Mouse (Mus musculus): Measurements from ENCODE around the gene Armt1.

Gene Armt1

GRCm38 (mm10) chr10:4435416-4435815 is 3.1 kb downstream of the Armt1 start:
- no peak for DNase-seq

GRCm38 (mm10) chr10:4456409-4456808 is 24.1 kb downstream of the Armt1 start:
- DNase-seq = no peak

GRCm38 (mm10) chr10:4460201-4460600 is 27.9 kb downstream of the Armt1 start:
- DNase-seq = no peak

- no peak for DNase-seq
Measured at GRCm38 (mm10) chr10:4465799-4466198, 33.5 kb downstream of the Armt1 start.

- DNase-seq = no peak
Measured at GRCm38 (mm10) chr10:4469406-4469805, 37.1 kb downstream of the Armt1 start.

- DNase-seq = no peak
Measured at GRCm38 (mm10) chr10:4473591-4473993, 41.3 kb downstream of the Armt1 start.

GRCm38 (mm10) chr10:4475431-4475830 is 43.2 kb downstream of the Armt1 start:
- DNase-seq = no peak

GRCm38 (mm10) chr10:4476604-4477003 is 44.3 kb downstream of the Armt1 start:
- DNase-seq = no peak

GRCm38 (mm10) chr10:4480929-4481328 is 48.7 kb downstream of the Armt1 start:
- DNase-seq = no peak

GRCm38 (mm10) chr10:4481695-4482094 is 49.4 kb downstream of the Armt1 start:
- no peak for DNase-seq

GRCm38 (mm10) chr10:4482355-4482754 is 50.1 kb downstream of the Armt1 start, which contains the start of gene Ccdc170:
Ccdc170 (plus strand) TSS chr10:4482502.
- DNase-seq = no peak

GRCm38 (mm10) chr10:4483848-4484247 is 51.6 kb downstream of the Armt1 start:
- DNase-seq = no peak

- no peak for DNase-seq
Measured at GRCm38 (mm10) chr10:4484986-4485385, 52.7 kb downstream of the Armt1 start.

- no peak for DNase-seq
Measured at GRCm38 (mm10) chr10:4489865-4490264, 57.6 kb downstream of the Armt1 start.

GRCm38 (mm10) chr10:4491281-4491680 is 59.0 kb downstream of the Armt1 start:
- no peak for DNase-seq

- no peak for DNase-seq
Measured at GRCm38 (mm10) chr10:4492045-4492444, 59.8 kb downstream of the Armt1 start.

GRCm38 (mm10) chr10:4492909-4493308 is 60.6 kb downstream of the Armt1 start:
- DNase-seq = no peak

GRCm38 (mm10) chr10:4503251-4503650 is 71.0 kb downstream of the Armt1 start:
- no peak for DNase-seq

Measured in right cerebral cortex, adult 18-20 months (tissue).